Comparison of ENCODE assay signal across 27 mouse cellular contexts in the genomic region with DNA sequence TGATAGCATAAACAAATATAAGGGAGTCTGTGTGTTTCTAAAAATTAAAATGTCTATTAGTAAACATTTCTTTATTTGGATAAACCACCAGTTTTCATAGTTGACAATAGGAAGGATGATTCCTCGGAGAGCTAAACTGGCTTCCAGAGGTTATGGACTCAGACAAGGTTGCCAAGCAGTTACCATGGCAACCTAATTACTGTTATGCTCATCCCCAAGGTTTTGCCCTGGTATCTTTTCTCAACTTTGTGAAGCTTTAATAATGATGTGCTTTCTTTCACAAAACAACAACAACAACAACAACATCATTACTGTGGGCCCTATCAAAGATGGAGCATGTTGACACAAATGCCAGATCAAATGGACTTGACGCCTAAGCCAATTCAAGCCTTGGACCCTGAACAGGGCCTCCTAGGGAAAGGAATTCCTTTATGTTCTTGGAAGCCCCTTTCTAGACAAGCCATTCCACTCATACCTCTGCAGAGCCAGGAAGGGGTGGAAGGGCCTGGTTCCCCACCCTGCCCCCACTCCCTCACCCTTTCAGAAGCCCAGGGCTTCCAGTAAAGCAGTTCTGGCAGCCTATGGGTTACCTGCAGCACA. TPM values are rescaled to one million over a fixed set of nuclear protein-coding genes. Genes with fewer than 3 reads are reported as not detected.
DNase-seq lines count a peak whose midpoint lies in the region; ATAC-seq lines count a peak whose summit lies in the region.
"Had no signal": no experiment of that assay in that cellular context is flagged by ENCODE, and none has a peak within 500 bp of the region (broad histone marks: within the 10 kb centered on the region; RNA-seq: fewer than 3 reads in every experiment).

No protein-coding gene starts in this region.

- ATAC-seq in embryonic facial prominence, embryonic 11.5 days (replicated peaks; ENCODE audit: insufficient number of reproducible peaks, low FRiP score, low TSS enrichment, low read depth), result no peak
- ATAC-seq in hindbrain, embryonic 11.5 days (ENCODE audit: low FRiP score), result no peak
- no peak for ATAC-seq in hindbrain, embryonic 16.5 days

- H3K9ac ChIP-seq in embryonic facial prominence, embryonic 11.5 days (replicated peaks; ENCODE audit: low read length), result no peak overlapping the region
- H3K9ac ChIP-seq in hindbrain, embryonic 11.5 days (ENCODE audit: low read depth, low read length), result no peak overlapping the region
- H3K9ac ChIP-seq in hindbrain, embryonic 16.5 days (ENCODE audit: low read depth, low read length), result no peak overlapping the region
- H3K9ac ChIP-seq: embryonic facial prominence, embryonic 15.5 days; heart, embryonic 13.5 days; hindbrain, embryonic 14.5 days; liver, embryonic 15.5 days; midbrain, embryonic 12.5 days had no signal

- DNase-seq in embryonic facial prominence, embryonic 11.5 days (ENCODE audit: low spot score), result peak; percentile 43
- no peak for DNase-seq in embryonic facial prominence, embryonic 10.5 days (ENCODE audit: low spot score)
- DNase-seq in hindbrain, embryonic 11.5 days (ENCODE audit: low spot score), result peak; percentile 26
- peak; percentile 46 for DNase-seq in retina, embryonic 14.5 days (ENCODE audit: low spot score)
- DNase-seq in retina, postnatal 1 day, result no peak
- DNase-seq in natural killer cell, adult 2 months (ENCODE audit: low spot score in 2 of 2), result no peak
- DNase-seq: adrenal gland, postnatal 25 days; cerebellum, adult 9-11 months; gastrocnemius, postnatal 36 days; heart, adult 2 months; heart, postnatal 14 days; kidney, adult 2 months; kidney, postnatal 10 days; liver; thymus, adult 18-20 months; thymus, postnatal 36 days had no signal

- H3K27me3 ChIP-seq in embryonic facial prominence, embryonic 11.5 days (ENCODE audit: control insufficient read depth, insufficient read depth, low read length), result peaks cover 15% of the 10 kb centered on the region
- peaks cover 78% of the 10 kb centered on the region for H3K27me3 ChIP-seq in embryonic facial prominence, embryonic 10.5 days (replicated peaks; ENCODE audit: low read depth, poor library complexity, severe bottlenecking)
- H3K27me3 ChIP-seq in hindbrain, embryonic 11.5 days (ENCODE audit: control insufficient read depth, insufficient read depth, low read length), result peaks cover 32% of the 10 kb centered on the region
- H3K27me3 ChIP-seq in hindbrain, embryonic 16.5 days (replicated peaks; ENCODE audit: control insufficient read depth, insufficient read depth, low read length), result peaks cover 34% of the 10 kb centered on the region

- WGBS in embryonic facial prominence, embryonic 11.5 days, result 42% methylated on average over 2 of the region's 2 CpGs
- WGBS in embryonic facial prominence, embryonic 10.5 days, result 46% methylated on average over 2 of the region's 2 CpGs
- 28% methylated on average over 2 of the region's 2 CpGs for WGBS in hindbrain, embryonic 11.5 days
- 18% methylated on average over 2 of the region's 2 CpGs for WGBS in hindbrain, embryonic 16.5 days

- no peak overlapping the region for H3K27ac ChIP-seq in embryonic facial prominence, embryonic 11.5 days (replicated peaks; ENCODE audit: low read depth, low read length)
- H3K27ac ChIP-seq in embryonic facial prominence, embryonic 10.5 days (replicated peaks), result no peak overlapping the region
- H3K27ac ChIP-seq in hindbrain, embryonic 11.5 days (ENCODE audit: low read depth, low read length), result no peak overlapping the region
- H3K27ac ChIP-seq in hindbrain, embryonic 16.5 days (ENCODE audit: low read depth, low read length), result no peak overlapping the region
- H3K27ac ChIP-seq: embryonic facial prominence, embryonic 15.5 days; heart, adult 2 months; heart, embryonic 13.5 days; hindbrain, embryonic 14.5 days; left cerebral cortex, adult 2 months; liver, embryonic 15.5 days; macrophage; midbrain, embryonic 12.5 days had no signal

- peaks cover 5% of the 10 kb centered on the region; the same call in 1 of the 2 replicates for H3K4me1 ChIP-seq in embryonic facial prominence, embryonic 11.5 days (ENCODE audit: control insufficient read depth, insufficient read depth, low read length)
- H3K4me1 ChIP-seq in embryonic facial prominence, embryonic 10.5 days, result peaks cover 37% of the 10 kb centered on the region
- peaks cover 5% of the 10 kb centered on the region for H3K4me1 ChIP-seq in hindbrain, embryonic 11.5 days (replicated peaks; ENCODE audit: control insufficient read depth, insufficient read depth, low read length)
- H3K4me1 ChIP-seq in hindbrain, embryonic 16.5 days (ENCODE audit: control insufficient read depth, insufficient read depth, low read depth, low read length), result peaks cover 19% of the 10 kb centered on the region
- H3K4me1 ChIP-seq: liver, embryonic 15.5 days had no signal

- no peaks in the 10 kb centered on the region for H3K36me3 ChIP-seq in embryonic facial prominence, embryonic 11.5 days (replicated peaks; ENCODE audit: control insufficient read depth, insufficient read depth, low read depth, low read length)
- H3K36me3 ChIP-seq in embryonic facial prominence, embryonic 10.5 days (replicated peaks), result 0 out of 2 replicates have a peak, but pooled peaks cover 4% of the 10 kb centered on the region
- H3K36me3 ChIP-seq in hindbrain, embryonic 11.5 days (ENCODE audit: control insufficient read depth, insufficient read depth, low read length), result no peaks in the 10 kb centered on the region
- H3K36me3 ChIP-seq in hindbrain, embryonic 16.5 days (ENCODE audit: control insufficient read depth, insufficient read depth, low read length), result no peaks in the 10 kb centered on the region
- H3K36me3 ChIP-seq: embryonic facial prominence, embryonic 15.5 days; liver, embryonic 15.5 days; midbrain, embryonic 12.5 days had no signal

- no peaks in the 10 kb centered on the region for H3K9me3 ChIP-seq in embryonic facial prominence, embryonic 11.5 days (replicated peaks; ENCODE audit: control insufficient read depth, low read length)
- H3K9me3 ChIP-seq in embryonic facial prominence, embryonic 10.5 days, result no peaks in the 10 kb centered on the region
- H3K9me3 ChIP-seq in hindbrain, embryonic 11.5 days (ENCODE audit: control insufficient read depth, low read length), result no peaks in the 10 kb centered on the region
- H3K9me3 ChIP-seq in hindbrain, embryonic 16.5 days (ENCODE audit: control insufficient read depth, low read length), result no peaks in the 10 kb centered on the region
- H3K9me3 ChIP-seq: embryonic facial prominence, embryonic 15.5 days; heart, embryonic 13.5 days; liver, embryonic 15.5 days; midbrain, embryonic 12.5 days had no signal

- no peak overlapping the region for H3K4me3 ChIP-seq in embryonic facial prominence, embryonic 11.5 days (ENCODE audit: low read depth, low read length)
- H3K4me3 ChIP-seq in embryonic facial prominence, embryonic 10.5 days, result no peak overlapping the region
- no peak overlapping the region for H3K4me3 ChIP-seq in hindbrain, embryonic 11.5 days (ENCODE audit: low read depth, low read length)
- no peak overlapping the region for H3K4me3 ChIP-seq in hindbrain, embryonic 16.5 days (ENCODE audit: low read length)
- H3K4me3 ChIP-seq: embryonic facial prominence, embryonic 15.5 days; heart, adult 2 months; heart, embryonic 13.5 days; left cerebral cortex, adult 2 months; liver, embryonic 15.5 days; midbrain, embryonic 12.5 days; myocyte had no signal

- H3K4me2 ChIP-seq in embryonic facial prominence, embryonic 11.5 days (ENCODE audit: low read depth, low read length), result no peak overlapping the region
- H3K4me2 ChIP-seq in hindbrain, embryonic 11.5 days (replicated peaks; ENCODE audit: low read depth, low read length), result no peak overlapping the region
- no peak overlapping the region for H3K4me2 ChIP-seq in hindbrain, embryonic 16.5 days (ENCODE audit: low read length)
- H3K4me2 ChIP-seq: embryonic facial prominence, embryonic 15.5 days; heart, embryonic 13.5 days; hindbrain, embryonic 14.5 days; liver, embryonic 15.5 days; midbrain, embryonic 12.5 days had no signal

RNA-seq across cellular contexts. Expression of gene Sim2, which starts 43.6 kb away (rescaled TPM):
- 3.0 and 3.9 TPM in 2 replicates for polyA plus RNA-seq in embryonic facial prominence, embryonic 11.5 days (2014; fragmentation: Nextera tagmentation; extraction: Ambion mirVana)
- polyA plus RNA-seq in embryonic facial prominence, embryonic 10.5 days (2016; fragmentation: Nextera tagmentation; extraction: Ambion mirVana), result 0.87 and 1.5 TPM in 2 replicates
- polyA plus RNA-seq in hindbrain, embryonic 11.5 days (2014; fragmentation: Nextera tagmentation; extraction: Ambion mirVana), result 0.35 and 0.39 TPM in 2 replicates
- polyA plus RNA-seq in hindbrain, embryonic 16.5 days (2015; fragmentation: Nextera tagmentation; extraction: Ambion mirVana), result 0.10 TPM in 1 of 2 replicates, not detected in the other
- polyA plus RNA-seq: intestine, embryonic 14.5 days; liver, embryonic 15.5 days; macrophage; small intestine, adult 2 months had no signal

Comparison
In these comparisons a context has a peak if more than half of its experiments do, and no peak if none do; other contexts are left out.
1. DNase-seq: peak in embryonic facial prominence, embryonic 11.5 days (single experiment), hindbrain, embryonic 11.5 days (single experiment) and retina, embryonic 14.5 days (single experiment); none in embryonic facial prominence, embryonic 10.5 days (single experiment), retina, postnatal 1 day (single experiment) and natural killer cell, adult 2 months (0 of 2).